ENCODE assay signal across 11 mouse cellular contexts in the genomic region with DNA sequence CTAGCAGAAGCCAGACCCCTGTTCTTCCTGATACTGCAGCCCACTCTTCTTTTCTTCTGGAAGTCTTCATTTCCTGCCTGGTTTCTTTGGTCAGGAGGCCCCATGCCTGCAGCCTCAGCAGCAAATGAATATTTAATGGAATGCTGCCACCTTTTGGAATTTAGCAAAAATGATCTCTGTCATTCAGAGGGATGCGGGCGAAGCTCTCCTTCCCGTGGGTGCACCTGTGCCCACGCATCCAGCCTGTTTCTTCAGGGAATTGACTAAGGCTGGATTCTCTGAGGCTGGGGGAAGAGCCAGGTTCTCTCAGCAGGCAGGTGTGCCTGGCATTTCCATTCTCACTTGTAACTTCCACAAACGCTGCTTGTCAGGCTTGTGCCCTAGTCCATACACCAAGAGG.
DNase-seq lines count a peak whose midpoint lies in the region; ATAC-seq and TF ChIP-seq lines count a peak whose summit lies in the region.
"Had no signal": no experiment of that assay in that cellular context is flagged by ENCODE, and none has a peak within 500 bp of the region (broad histone marks: within the 10 kb centered on the region; RNA-seq: fewer than 3 reads in every experiment).

No protein-coding gene starts in this region.

- TF ChIP-seq POLR2A in brain, embryonic 14.5 days (IDR thresholded peaks at IDR 0.05; ENCODE audit: borderline replicate concordance, extremely low read depth, insufficient read depth, insufficient read length, poor library complexity, severe bottlenecking), result no peak

- WGBS in intestine, postnatal 0 days, result 50% methylated on average over 5 of the region's 5 CpGs
- WGBS in intestine, embryonic 15.5 days, result 48% methylated on average over 5 of the region's 5 CpGs
- WGBS in neural tube, embryonic 15.5 days, result 51% methylated on average over 5 of the region's 5 CpGs

- H3K4me1 ChIP-seq in intestine, postnatal 0 days (replicated peaks; ENCODE audit: control insufficient read depth, insufficient read depth, low read length), result no peaks in the 10 kb centered on the region
- H3K4me1 ChIP-seq in intestine, embryonic 15.5 days (replicated peaks), result no peaks in the 10 kb centered on the region
- peaks cover 16% of the 10 kb centered on the region for H3K4me1 ChIP-seq in neural tube, embryonic 15.5 days

- intact Hi-C loops in left cerebral cortex, postnatal 36 days (cut with DNase I), result no loop called here

- H3K4me2 ChIP-seq in intestine, postnatal 0 days (replicated peaks; ENCODE audit: low read depth), result no peak overlapping the region; the same call in 1 of the 2 replicates
- no peak overlapping the region for H3K4me2 ChIP-seq in intestine, embryonic 15.5 days (replicated peaks)
- H3K4me2 ChIP-seq in neural tube, embryonic 15.5 days, result no peak overlapping the region

- peak; percentile 15; the same call in 1 of the 2 replicates for ATAC-seq in intestine, postnatal 0 days
- no peak for ATAC-seq in intestine, embryonic 15.5 days
- no peak for ATAC-seq in megakaryocyte progenitor cell, adult 5-6 weeks (replicated peaks; ENCODE audit: poor library complexity)
- ATAC-seq in neural tube, embryonic 15.5 days (ENCODE audit: low FRiP score), result no peak
- ATAC-seq: forebrain, embryonic 16.5 days; hindbrain, embryonic 16.5 days had no signal

- H3K9me3 ChIP-seq in intestine, postnatal 0 days (ENCODE audit: control insufficient read depth), result no peaks in the 10 kb centered on the region
- H3K9me3 ChIP-seq in intestine, embryonic 15.5 days, result no peaks in the 10 kb centered on the region
- no peaks in the 10 kb centered on the region for H3K9me3 ChIP-seq in neural tube, embryonic 15.5 days (replicated peaks)

- no peaks in the 10 kb centered on the region for H3K36me3 ChIP-seq in intestine, postnatal 0 days (ENCODE audit: control insufficient read depth, insufficient read depth)
- no peaks in the 10 kb centered on the region for H3K36me3 ChIP-seq in intestine, embryonic 15.5 days
- no peaks in the 10 kb centered on the region for H3K36me3 ChIP-seq in neural tube, embryonic 15.5 days
- H3K36me3 ChIP-seq: G1E had no signal

- H3K27ac ChIP-seq in intestine, postnatal 0 days (ENCODE audit: low read depth, low read length), result no peak overlapping the region
- no peak overlapping the region for H3K27ac ChIP-seq in intestine, embryonic 15.5 days
- no peak overlapping the region for H3K27ac ChIP-seq in neural tube, embryonic 15.5 days (replicated peaks)

- no peak overlapping the region for H3K4me3 ChIP-seq in intestine, postnatal 0 days (ENCODE audit: low read depth, low read length)
- no peak overlapping the region for H3K4me3 ChIP-seq in intestine, embryonic 15.5 days (replicated peaks)
- no peak overlapping the region for H3K4me3 ChIP-seq in neural tube, embryonic 15.5 days (replicated peaks)

- TF ChIP-seq CTCF in intestine, postnatal 0 days (IDR thresholded peaks at IDR 0.05; ENCODE audit: low read depth), result peak; percentile 50
- peak; percentile 34; the same call in 1 of the 2 replicates for TF ChIP-seq CTCF in brain, embryonic 14.5 days (IDR thresholded peaks at IDR 0.05; ENCODE audit: borderline replicate concordance, extremely low read depth, insufficient read depth, insufficient read length)

- no peaks in the 10 kb centered on the region for H3K27me3 ChIP-seq in intestine, postnatal 0 days (replicated peaks; ENCODE audit: control insufficient read depth, insufficient read depth, low read length)
- H3K27me3 ChIP-seq in intestine, embryonic 15.5 days (replicated peaks), result peaks cover 3% of the 10 kb centered on the region; the same call in 1 of the 2 replicates
- H3K27me3 ChIP-seq in neural tube, embryonic 15.5 days (replicated peaks), result no peaks in the 10 kb centered on the region

- peak; percentile 68 for DNase-seq in brain, embryonic 14.5 days (ENCODE audit: low read depth)
- peak; percentile 36 for DNase-seq in kidney, adult 9 months
- DNase-seq in left cerebral cortex, postnatal 36 days (ENCODE audit: low spot score in 2 of 2), result peak; percentile 49 to 68
- DNase-seq in adrenal gland, adult 2 months, result no peak

- no peak overlapping the region for H3K9ac ChIP-seq in intestine, postnatal 0 days (ENCODE audit: low read depth, low read length)
- H3K9ac ChIP-seq in intestine, embryonic 15.5 days, result no peak overlapping the region
- no peak overlapping the region for H3K9ac ChIP-seq in neural tube, embryonic 15.5 days (replicated peaks)
